Mouse (Mus musculus) right cerebral cortex, postnatal 10 days (tissue): Measurements from ENCODE around the gene Pla2g12b.

Source experiments
- DNase-seq, 2 experiments: peaks; one replicate each; pipeline ENCODE4 v3.0.0; 2021; ENCODE audit warnings: low spot score in 2 of 2

Gene Pla2g12b

DNA sequence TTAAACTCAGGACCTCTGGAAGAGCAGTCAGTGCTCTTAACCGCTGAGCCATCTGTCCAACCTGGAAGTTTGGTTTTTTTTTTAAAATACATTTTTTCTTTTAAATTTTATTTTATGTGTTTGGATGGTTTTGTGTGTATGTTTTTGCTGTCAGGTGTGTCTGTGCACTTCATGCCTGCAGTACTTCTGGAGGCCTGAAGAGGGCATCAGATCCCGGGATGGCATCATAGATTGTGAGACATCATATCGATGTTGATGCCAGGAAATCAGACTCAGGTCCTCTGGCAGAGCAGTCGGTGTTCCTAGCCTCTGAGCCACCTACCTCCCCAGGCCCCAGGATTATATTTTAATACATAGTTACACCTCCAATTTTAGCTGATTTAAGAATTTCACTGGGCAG, 10.3 kb downstream of the Pla2g12b start:
- DNase-seq, result no peak

DNA sequence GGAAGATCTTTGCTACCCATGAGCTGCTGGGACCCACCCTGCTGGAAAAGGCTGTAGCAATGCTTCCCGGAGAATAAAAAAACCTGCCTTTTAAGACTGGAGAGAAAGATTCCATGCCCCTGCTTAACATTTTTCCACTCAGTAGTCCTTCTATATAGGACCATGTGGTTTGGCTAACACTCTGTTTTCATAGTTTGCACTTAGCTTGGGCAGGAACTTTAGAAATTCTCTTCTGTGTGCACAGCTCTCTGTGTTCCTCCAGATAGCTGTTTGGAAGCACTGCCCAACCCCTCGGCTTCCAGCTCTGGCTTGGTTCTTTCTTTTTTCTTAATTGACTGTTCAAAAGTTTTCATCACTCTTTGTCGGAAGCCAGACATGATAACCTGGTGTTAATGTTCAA, 13.2 kb downstream of the Pla2g12b start:
- no peak for DNase-seq

DNA sequence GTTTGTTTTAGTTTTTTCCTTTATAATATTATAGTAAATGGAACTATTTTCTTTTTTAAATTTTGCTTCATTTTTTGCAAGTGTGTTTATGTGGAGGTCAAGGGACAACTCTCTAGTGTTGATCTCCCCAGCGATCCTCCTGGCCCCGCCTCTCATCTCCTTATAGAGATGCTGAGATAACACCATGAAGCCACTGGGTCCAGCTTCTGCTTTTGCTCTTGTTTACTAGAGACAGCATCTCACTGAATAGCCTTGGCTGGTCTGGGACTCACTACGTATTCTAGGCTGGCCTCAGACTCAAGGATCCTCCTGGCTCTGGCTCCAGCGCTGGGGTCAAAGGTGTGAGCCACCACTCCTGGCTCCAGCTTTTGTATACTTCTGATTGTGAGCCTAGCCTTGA, 16.1 kb downstream of the Pla2g12b start:
- DNase-seq, result no peak

DNA sequence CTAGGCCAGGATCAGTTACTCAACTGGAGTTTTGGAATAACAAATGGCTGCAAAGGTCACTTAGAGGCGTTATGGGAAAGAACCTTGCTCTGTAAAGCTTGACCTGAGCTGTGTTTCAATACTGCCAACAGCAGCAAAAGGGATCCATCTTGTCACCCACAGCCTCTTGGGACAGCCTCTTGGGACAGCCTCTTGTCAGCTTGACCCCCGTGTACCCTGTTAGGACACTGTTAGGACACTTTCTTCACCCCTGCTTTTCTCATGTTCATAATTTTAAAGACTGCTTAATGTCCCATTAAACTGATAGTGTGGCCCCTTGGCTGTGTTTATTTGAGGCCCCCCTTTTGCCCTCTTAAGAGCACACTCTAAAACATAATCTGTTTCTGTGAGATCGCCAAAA, 21.0 kb downstream of the Pla2g12b start:
- DNase-seq, result no peak

DNA sequence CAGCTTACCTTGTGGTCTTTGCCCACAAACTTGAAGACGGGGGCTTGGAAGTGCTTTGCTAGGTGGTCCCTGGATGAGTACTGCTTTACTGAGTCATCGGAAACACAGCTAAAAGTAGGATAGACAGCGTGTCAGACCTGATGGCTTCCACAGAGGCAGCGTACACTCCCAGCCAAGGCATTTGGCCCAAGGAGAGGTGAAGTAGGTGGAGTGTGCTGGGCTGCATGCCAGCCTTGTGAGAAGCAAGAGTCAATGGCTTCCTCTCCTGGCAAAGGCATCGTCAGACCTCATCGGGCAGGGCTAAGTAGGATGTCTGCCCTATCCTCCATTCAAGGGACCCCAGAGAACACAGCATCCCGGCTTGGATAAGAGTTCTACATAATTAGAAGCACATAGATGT, 21.9 kb downstream of the Pla2g12b start:
- DNase-seq, result no peak

DNA sequence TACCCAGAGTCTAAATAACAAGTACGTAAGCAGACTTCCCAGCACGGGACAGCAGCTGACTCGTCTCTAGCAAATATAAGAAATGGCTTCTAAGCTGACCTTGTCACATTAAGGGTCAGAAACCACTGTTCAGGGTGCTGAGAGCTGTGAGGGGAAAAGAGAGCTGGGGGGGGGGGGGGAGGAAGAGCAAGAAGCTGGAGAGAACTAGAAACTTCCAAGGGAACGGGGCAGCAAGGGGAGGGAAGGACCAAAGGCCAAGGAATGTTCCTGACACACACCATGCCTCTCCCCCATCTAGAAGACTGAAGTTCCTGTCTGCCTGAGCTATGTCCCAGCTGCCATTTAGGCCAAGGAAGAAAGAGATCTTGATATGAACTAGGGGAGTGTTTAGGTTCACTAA, 22.9 kb downstream of the Pla2g12b start:
- DNase-seq, result no peak

DNA sequence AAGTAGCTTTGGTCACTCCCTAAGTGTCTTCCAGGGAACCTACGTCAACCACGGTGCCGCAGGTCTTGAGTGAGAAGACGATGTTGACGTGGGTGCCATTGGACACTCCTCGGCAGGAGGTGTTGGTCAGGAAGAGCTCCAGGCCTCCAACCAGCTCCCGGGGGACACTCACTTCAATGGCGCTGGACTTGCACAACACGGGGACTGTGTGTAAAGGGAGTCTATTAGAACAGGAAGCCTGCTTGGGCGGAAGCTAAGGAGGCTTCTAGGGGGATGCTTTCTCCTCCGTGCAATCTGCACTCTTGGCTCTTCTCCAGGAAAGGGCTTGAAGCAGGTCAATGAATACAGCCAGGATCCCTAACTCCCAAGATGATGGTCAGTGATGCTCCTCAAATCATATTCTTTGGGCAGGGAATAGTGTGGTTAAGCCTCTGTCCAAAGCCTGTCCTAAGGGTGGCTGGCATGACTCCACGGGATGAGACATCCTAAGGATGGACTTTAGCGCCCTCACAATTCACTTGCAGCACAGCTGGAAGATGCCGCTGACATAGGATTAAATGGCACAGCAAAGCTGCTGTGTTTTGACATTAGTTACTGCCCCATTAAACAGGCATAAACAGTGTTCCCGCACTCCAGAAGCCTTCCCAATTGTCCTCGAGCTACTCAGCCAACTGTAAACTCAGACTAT, 26.1 kb downstream of the Pla2g12b start:
- no peak for DNase-seq

DNA sequence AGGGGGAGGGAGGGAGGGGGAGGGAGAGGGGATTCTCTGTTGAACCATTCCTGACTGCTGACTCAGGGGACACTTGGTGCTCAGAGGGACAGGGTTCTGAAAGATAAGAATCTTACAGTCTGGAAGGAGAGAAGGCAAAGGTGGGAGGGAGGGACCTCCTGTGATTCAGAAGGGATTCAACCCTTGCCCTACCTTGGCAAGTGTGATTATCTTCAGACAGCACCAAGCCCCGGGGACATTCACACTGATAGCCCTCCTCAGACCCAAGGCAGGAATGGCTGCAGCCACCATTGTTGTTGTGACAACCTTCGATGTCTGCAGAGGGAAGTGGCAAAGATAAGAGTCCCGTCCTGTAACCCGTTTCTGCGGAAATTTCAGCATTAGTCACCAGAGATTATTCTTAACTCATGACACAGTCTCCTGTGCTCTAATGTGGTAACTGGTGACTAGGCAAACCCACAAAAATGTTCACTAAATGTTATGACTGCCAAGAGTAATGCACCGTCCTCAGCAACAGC, 27.3 kb downstream of the Pla2g12b start:
- DNase-seq, result no peak

DNA sequence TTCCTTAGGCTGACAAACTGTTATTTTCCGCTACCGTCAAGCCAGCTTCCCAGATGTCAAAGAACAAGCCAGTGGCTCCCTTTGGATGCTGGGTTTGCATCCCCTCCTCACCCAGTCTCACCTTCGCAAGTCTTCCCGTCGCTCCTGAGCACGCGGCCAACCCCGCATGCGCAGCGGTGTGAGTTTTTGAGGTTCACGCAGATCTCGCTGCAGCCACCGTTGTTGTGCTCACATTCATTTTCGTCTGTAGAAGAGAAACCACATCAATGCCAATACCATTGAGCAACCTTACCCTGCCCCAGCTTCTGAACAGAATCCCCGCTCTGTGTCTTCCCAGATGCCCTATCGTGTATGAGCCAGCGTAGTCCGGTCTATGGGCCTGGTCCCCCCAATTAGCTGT, 32.3 kb downstream of the Pla2g12b start:
- DNase-seq, result no peak

DNA sequence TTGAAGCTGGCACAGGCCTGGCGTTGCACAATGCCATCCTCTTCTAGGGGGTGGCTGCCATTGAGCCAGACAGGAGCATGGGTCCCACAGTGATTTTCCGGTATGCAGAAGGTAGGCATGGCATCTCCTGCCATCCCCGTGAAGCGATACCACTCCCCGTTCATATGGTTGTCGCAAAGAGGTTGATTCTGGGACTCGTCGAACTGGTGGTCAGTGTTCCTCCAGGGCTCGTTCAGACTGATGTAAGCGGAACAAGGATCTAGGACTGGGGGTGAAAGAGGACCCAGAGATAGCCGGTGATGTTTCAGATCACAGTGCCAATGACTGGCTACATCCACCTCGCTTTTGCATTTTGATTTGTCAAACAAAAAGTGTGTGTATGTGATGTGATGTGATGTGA, 35.2 kb downstream of the Pla2g12b start:
- DNase-seq, result no peak

DNA sequence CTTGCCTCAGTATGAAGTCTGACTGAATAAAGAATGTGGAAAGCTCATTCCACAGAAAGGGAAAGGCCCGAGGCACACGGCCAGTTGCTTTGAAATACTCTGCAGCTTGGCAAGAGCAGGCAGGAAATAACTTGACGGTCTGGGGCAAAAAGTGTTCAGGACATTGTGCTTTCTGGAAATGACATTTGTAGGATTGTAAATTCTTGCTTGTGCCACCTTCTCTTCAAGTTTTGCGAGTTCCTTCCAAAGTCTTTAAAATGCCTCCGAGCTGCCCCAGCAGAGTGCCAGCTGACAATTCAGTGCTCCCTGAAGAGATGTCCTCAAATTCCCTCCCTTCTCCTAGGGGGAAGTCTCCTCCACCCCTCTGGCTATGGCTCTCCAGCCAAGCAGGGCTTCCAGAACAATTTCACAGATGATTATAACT, 36.1 kb downstream of the Pla2g12b start:
- peak in 1 of 2 experiments; percentile 51 for DNase-seq

DNA sequence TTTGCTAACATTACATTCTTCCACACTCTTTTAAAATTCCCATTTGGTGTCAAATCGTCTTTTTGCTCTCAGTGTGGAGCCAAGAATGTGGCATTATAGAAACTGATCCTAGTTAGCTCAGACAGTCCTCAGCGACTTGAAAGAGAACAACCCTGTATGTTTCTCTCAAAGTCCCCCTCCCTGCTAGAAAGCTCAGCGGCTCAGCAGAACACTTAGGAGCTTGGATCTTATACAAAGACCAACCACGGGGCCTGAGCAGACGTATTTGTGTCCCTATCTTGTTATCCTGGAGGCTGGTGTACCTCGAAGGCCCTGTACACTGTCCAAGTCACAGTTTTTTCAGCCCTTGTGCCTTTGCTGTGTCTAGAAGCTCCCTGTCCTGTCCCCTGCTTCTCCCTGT, 36.7 kb downstream of the Pla2g12b start:
- DNase-seq, result no peak

DNA sequence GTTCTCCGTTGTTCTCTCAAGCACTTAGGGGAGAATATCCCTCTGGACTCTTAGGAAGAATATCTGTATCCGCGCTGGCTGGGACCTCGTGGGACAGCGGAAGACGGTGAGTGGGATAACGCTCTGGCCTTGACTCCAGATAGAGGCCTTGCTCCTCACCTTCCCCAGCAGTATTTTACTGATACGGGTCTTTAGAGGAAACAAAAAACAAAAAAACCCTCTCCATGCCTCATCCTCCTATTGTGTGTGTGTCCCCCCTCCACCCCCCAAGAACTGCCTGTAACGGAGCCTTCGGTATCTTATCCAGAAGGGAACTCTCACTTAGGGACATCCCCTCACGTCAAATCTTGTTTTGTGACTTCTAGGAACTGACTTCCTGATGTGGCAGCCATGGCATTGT, 38.3 kb downstream of the Pla2g12b start, which contains the start of gene Oit3:
Gene Oit3 (minus strand): TSS at position 44 of the 400 bp plus-strand sequence.
- no peak for DNase-seq

DNA sequence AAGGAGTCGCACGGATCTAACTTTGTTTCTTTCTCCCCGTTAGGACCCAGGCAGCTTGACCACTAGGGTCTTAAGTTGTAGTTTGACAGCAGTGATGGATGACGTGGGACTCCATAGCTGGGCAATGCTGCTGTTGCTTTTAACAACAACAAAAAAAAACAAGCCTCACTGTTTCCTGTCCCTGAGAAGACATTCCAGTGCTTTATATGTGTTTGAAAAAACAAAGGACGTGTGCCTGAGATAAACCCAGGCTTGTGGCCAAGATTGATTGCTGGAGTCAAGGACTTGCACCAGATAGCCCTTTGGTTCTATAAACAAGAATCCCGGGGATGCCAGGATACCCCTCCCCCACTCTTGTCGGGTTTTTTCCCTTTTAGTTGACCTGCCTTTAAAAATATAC, 39.8 kb downstream of the Pla2g12b start:
- no peak for DNase-seq

DNA sequence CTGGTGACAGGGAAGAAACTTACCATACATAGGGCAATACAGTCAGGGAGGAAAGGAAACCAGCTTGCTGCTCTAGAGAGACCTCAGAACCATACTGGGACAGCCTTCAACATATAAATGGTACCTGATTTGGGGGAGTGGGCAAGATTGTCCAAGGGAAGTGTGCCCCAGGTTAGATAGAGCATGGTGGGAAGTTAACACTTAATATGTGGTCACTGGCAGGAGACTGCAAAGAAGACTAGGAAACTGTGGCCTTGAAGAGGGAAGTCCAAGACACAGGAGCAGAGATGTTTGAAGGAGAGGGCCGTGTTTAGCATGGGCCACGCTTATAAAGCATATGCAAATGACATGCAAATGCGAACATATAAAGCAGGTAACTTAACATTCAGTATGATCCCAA, 40.6 kb downstream of the Pla2g12b start:
- DNase-seq, result no peak

DNA sequence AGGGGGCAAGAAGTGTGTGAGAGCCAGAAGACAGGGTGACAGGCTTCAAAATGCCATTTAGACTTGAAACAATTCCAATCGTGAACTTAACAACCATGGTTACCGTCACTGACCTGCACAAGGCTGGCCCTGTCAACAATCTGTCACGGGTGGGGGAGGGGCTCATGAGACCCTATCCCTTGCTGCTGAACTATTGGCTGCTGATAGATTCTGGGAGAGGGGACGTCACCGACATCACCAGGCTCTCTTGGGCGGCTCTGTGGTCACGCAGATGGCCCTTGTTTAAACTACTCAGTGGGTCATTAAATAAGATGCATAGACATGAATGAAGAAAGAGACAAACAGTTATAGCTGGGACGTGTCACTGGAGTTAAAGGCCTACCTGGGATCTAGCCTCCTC, 41.2 kb downstream of the Pla2g12b start:
- no peak for DNase-seq

DNA sequence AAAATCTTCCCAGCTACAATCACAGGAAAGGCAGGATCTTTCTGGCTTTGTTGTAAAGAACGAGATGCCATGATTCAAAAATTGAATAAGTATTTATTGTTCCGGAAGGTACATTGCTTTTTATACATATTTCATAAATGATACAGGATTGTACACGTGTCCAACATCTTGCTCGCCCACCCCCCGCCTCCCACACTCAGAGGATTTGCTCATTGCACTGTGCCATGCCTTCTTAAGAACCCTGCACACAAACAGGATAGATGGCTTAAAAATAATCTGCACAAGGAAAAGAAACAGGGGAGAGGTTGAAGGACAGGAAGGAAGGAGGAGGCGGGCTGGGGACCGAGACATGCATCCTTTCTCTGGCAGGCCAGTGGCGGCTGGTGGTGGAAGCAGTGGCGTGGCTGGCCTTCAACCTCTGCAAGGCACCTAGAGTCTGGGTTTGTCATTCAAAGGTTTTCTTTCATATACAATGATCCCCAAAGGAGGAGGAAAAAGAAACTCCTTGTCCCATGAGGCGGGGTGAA, 43.5 kb downstream of the Pla2g12b start:
- DNase-seq, result no peak

DNA sequence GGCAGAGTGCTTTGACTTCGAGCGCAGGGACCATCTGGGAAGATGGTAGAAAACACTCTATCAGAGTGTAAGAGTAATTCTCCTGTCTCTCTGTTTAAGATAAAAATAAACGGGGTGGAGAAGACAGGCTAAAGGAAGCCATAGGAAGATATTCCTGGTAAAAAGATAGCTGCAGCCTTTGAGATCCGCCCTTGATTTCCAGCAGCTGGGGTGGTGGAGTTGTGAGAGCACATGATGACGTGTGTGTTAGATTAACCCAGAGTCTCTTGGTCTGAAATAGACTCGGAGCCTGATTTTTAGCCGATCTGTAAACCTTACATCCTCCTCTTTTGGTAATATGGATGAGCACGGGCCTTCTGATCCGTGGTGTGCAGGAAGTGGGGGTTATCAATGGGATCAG, 44.1 kb downstream of the Pla2g12b start:
- DNase-seq, result peak in 1 of 2 experiments; percentile 59

DNA sequence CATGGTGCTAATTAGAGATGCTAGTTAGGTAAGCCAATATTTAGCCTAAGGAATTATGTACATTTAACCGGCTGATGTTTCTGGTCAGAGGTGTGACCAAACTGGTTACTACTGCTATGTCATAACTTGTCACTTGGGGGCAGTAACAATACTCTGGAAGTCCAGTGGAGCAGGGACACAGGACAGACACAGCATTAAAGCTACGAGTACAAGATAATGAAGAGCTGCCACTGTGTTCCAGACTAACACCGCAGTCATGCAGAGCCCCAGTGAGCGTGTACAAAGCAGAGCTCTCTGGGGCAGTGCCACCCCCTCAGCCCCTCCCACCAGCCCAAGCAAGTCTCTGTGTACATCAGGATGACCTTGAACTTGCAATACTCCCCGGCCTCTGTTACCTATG, 48.4 kb downstream of the Pla2g12b start:
- no peak for DNase-seq

DNA sequence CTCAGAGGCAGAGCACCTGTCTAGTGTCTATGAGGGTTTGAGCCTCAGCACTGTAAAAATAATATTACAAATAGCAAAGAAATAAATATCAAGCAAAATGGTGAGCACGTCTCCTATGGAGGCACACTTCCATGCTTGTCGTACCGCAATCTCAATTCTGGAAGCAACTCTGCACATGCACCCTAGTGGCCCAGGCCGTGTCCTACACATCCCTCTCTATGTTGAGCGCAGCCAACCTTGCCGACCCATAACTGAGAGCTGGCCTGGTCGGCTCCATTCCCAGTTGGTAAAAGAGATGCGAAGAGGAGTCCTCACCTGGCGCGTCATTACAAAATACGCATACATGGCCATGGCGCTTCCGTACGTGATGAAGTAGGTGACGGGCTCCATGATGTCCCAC, 51.2 kb downstream of the Pla2g12b start:
- no peak for DNase-seq

DNA sequence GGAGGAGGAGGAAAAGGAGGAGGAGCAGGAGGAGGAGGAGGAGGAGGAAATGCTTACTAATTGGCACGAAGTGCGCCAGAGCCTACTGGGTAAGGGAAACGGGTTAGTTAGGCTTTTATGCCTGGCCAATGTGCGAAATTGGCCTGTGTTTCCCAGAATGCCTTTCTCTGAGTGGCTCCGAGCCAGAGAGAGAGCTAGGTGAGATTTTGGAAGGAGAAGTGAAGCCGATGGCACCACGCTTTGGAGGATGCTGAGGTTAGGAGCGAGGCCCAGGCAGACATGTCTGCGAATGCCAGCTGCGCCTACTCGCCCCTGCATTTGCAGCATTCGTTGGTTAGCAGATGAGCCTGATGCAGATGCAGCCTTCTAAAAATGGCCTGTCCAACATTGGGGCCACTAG, 56.3 kb downstream of the Pla2g12b start:
- peak; percentile 51 to 56 for DNase-seq

DNA sequence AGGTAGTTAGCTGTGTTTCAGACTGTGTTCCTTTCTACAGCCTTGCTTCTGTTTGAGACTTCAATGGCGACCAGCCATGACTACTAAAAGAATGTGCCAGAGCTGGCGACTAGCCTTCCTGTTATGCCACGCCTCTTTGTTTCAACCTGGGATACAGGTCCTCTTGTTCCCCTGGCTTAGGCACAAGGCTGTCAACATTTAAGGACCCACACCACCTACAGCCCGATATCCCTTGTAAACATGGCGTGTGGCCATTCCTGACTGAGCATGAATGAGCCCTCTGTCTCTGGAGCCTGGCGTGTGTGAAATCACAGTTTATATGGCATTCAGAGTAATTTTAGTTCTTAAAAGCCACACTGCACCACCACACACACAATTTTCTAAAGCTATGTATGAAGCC, 58.8 kb downstream of the Pla2g12b start:
- no peak for DNase-seq

DNA sequence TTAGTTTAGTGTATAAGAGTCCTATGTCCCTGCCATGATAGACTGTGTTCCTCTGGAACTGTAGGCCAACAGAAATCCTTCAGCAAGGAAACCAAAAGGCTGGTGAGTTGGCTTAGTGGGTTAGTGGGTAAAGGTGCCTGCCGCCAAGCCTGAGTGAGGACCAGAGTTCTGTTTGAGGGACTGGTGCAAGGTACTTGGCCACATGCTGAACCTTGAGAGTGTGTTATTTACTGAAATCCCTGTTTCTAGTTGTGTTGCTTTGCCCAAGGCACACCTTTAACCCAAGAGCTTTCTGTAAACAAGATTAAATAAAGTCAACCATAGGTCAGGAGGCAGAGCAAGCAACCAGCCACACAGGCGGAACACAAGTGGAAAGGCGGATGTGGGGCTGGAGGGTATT, 62.1 kb downstream of the Pla2g12b start:
- peak in 1 of 2 experiments; percentile 1 for DNase-seq

DNA sequence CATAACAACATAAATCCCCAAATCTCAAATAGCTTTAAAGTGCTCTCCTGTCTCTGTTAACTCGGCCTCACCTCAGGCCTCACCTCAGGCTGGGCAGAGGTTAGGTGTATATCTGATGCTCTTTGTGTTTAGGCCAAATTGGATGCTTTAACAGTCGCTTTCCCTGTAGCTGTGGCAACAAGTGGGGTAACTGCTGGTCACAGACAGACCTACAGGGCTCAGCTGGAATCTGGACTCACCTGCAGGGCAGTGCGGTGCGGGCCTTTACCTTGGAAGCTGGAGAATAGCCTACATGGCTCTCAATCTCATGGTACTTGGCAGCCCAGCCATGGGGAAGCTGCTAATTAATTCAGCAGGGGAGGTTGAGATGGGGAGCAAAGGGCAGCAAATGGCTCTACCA, 63.2 kb downstream of the Pla2g12b start:
- DNase-seq, result peak in 1 of 2 experiments; percentile 13
